8 mouse cellular contexts compared by ENCODE assay signal in the genomic region with DNA sequence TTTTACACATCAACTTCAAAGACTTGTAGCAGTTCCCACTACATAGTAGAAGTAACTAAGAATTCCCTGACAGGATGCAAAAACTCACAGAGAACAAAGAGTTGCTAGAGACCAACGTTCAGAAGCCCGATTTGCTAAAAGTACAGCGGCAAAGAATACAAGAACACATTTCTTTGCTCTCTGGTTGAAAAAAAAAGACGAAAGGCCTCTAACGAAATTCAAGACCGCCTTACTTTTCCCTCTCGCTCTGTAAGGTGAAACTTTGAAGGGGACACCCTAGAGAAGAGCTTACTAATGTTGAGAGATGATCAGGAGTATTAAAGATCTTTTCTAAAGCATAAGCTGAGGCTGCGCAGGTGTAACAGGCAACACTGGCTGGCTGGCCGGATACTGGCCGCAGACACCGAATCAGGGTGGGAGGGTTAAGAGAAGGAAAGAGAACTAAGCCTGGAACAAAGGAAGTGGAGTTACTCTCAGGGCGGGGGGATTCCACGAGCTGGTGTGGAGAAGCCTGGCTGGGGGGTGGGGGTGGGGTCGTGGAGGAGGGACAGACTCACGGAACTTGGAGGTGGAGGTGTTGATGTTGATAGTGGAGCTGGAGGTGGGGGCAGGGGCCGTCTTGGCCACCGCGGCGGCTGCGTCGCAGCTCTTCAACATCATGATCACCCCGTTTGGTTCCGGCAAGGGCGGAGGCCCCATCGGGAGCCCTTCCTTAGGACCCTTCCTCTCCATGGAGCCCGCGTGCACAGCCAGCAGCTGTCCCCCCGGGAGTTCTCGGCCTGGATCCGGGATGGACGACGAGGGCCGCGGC. TPM values are rescaled to one million over a fixed set of nuclear protein-coding genes. Genes with fewer than 3 reads are reported as not detected.
DNase-seq lines count a peak whose midpoint lies in the region; ATAC-seq lines count a peak whose summit lies in the region.

No protein-coding gene starts in this region.

- peak overlapping the region; percentile 89 for H3K27ac ChIP-seq in forebrain, embryonic 11.5 days (ENCODE audit: low read depth, low read length)
- peak overlapping the region; percentile 96 for H3K27ac ChIP-seq in hindbrain, embryonic 10.5 days

- H3K9ac ChIP-seq in forebrain, embryonic 11.5 days (ENCODE audit: low read length): peak overlapping the region; percentile 89

- no peaks in the 10 kb centered on the region for H3K27me3 ChIP-seq in forebrain, embryonic 11.5 days (ENCODE audit: control insufficient read depth, insufficient read depth, low read length)
- no peaks in the 10 kb centered on the region for H3K27me3 ChIP-seq in hindbrain, embryonic 10.5 days (ENCODE audit: insufficient read depth, poor library complexity, severe bottlenecking)

- WGBS in forebrain, embryonic 11.5 days: 2% methylated on average over 20 of the region's 34 CpGs
- under 1% methylated on average over 34 of the region's 34 CpGs for WGBS in hindbrain, embryonic 10.5 days

- peak; percentile 55 for ATAC-seq in forebrain, embryonic 11.5 days (replicated peaks; ENCODE audit: low FRiP score)
- ATAC-seq in megakaryocyte progenitor cell, adult 5-6 weeks (replicated peaks; ENCODE audit: poor library complexity): peak; percentile 47

- H3K9me3 ChIP-seq in forebrain, embryonic 11.5 days (ENCODE audit: control insufficient read depth, low read length): no peaks in the 10 kb centered on the region
- H3K9me3 ChIP-seq in hindbrain, embryonic 10.5 days: no peaks in the 10 kb centered on the region

- peak; percentile 61 for DNase-seq in kidney, adult 11 months
- DNase-seq in kidney, adult 18-20 months: no peak
- peak; percentile 28 to 64 for DNase-seq in adrenal gland, postnatal 36 days
- peak; percentile 79 for DNase-seq in forebrain, embryonic 11.5 days (ENCODE audit: low spot score)
- DNase-seq in hindbrain, embryonic 10.5 days (ENCODE audit: low spot score): no peak
- peak; percentile 27 to 33 for DNase-seq in left cerebral cortex, postnatal 25 days (ENCODE audit: low spot score in 2 of 2)
- DNase-seq in right cerebral cortex, postnatal 14 days: peak; percentile 36

- peak overlapping the region; percentile 96 for H3K4me3 ChIP-seq in forebrain, embryonic 11.5 days (ENCODE audit: low read depth, low read length)
- H3K4me3 ChIP-seq in hindbrain, embryonic 10.5 days: peak overlapping the region; percentile 98

- peak overlapping the region; percentile 73 for H3K4me2 ChIP-seq in forebrain, embryonic 11.5 days (ENCODE audit: low read depth, low read length, severe bottlenecking)

- peaks cover 3% of the 10 kb centered on the region; the same call in 1 of the 2 replicates for H3K4me1 ChIP-seq in forebrain, embryonic 11.5 days (replicated peaks; ENCODE audit: control insufficient read depth, insufficient read depth, low read length)
- H3K4me1 ChIP-seq in hindbrain, embryonic 10.5 days (replicated peaks): peaks cover 30% of the 10 kb centered on the region

- no peaks in the 10 kb centered on the region for H3K36me3 ChIP-seq in forebrain, embryonic 11.5 days (ENCODE audit: control insufficient read depth, insufficient read depth, low read length)
- peaks cover 13% of the 10 kb centered on the region; the same call in 1 of the 2 replicates for H3K36me3 ChIP-seq in hindbrain, embryonic 10.5 days

- intact Hi-C loops in left cerebral cortex, postnatal 25 days (cut with DNase I): no loop called here

RNA-seq across cellular contexts. Expression of gene Cacul1, which starts 0.8 kb away (rescaled TPM):
- 10 to 100 TPM; 42.3 to 44.7 TPM for total RNA-seq in adrenal gland, postnatal 36 days (2021)
- 36.5 and 41.1 TPM in 2 replicates for polyA plus RNA-seq in forebrain, embryonic 11.5 days (2014; fragmentation: Nextera tagmentation; extraction: Ambion mirVana)
- polyA plus RNA-seq in hindbrain, embryonic 10.5 days (2016; fragmentation: Nextera tagmentation; extraction: Ambion mirVana): 23.1 and 25.1 TPM in 2 replicates
- 10 to 100 TPM; 48.3 to 50.1 TPM for total RNA-seq in left cerebral cortex, postnatal 25 days (2021)
- total RNA-seq in megakaryocyte progenitor cell, adult 5-6 weeks (2015): 31.2 and 33.4 TPM in 2 replicates
- 30.1 and 39.1 TPM in 2 replicates for total RNA-seq in megakaryocyte progenitor cell, adult 5-6 weeks (2017)

Comparison
In these comparisons a context has a peak if more than half of its experiments do, and no peak if none do; other contexts are left out.
1. DNase-seq: peak in kidney, adult 11 months (single experiment), adrenal gland, postnatal 36 days (2 of 2), forebrain, embryonic 11.5 days (single experiment), left cerebral cortex, postnatal 25 days (2 of 2) and right cerebral cortex, postnatal 14 days (single experiment); none in kidney, adult 18-20 months (single experiment) and hindbrain, embryonic 10.5 days (single experiment).